Mouse (Mus musculus): ENCODE data around the gene Gtf2e1.

The Gtf2e1 gene

DNA sequence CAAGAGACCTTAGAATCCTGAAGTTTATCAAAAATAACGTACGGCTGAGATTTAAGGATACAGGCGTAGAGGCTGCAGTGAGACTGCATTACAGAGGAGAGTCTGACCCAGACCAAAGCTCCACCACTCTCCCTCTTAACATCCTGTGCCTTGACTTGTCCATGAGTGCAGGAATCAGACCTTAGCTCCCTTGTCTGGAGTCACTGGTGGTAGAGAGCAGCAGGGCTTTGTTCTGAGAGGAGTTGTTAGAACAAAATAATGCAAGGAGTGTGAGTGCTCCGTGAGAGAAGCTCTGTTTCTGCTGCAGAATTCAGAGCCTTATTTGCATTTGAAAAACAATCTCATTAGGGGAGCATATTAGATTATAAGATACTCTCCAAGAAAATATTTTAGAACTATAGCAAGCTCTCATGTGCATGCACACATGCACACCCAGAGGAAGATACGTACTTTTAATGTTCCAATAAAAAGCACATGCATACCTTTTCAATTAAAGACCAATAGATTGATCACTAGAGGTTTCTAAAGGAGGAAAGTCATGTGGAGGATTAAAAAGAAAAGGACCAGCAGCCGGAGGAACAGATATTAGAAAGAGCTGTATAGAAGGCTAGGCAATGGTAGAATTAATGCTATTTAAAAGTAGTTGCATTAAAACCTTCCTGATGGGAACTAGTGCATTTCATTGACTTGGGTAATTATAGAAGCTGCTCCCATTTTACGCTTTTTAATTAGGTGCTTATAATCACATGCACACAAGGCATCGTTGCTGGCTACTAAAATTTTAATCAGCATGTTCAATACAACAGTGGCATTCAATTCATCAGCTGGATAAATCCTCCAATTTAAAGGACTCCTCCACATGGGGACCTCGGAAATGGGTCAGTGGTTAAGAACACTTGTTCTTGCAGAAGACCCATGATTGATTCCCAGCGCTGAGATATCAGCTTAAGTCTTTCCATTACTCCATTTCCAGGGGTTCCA, 61.0 kb downstream of the Gtf2e1 start:
- DNase-seq (ENCODE audit: low spot score) = no peak

DNA sequence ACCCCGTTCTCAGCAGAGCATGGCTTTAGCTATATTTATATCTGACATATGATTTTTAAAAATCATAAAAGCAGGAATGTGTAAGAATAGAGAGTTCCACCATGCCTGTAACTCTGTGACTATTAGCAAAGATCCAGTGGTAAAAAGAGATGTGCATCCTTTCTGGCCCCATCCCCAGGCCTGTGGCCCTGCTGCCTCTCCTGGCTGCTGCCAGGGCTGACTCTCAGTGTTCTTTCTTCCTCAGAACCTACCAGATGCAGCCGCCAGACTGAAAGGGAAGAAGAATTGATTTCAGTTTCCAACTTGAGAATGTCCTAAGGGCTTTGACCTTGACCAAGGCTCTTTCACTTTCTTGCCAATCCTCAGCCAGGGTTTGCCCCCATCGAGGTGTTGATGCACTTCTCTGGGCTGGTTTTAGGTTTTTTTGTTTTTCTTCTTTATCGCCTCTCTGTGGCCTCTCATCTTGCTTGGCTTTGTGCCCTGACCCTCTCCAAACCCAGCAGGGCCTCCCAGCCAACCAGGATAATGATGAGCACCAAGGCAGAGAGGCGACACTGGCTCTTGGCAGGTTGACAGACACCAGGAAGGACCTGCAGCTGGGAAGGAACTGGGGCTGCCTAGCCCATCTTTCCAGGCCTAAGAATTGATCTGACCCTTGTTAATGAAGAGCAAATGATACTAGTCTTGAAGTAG, 66.8 kb downstream of the Gtf2e1 start:
- DNase-seq (ENCODE audit: low spot score) = no peak

DNA sequence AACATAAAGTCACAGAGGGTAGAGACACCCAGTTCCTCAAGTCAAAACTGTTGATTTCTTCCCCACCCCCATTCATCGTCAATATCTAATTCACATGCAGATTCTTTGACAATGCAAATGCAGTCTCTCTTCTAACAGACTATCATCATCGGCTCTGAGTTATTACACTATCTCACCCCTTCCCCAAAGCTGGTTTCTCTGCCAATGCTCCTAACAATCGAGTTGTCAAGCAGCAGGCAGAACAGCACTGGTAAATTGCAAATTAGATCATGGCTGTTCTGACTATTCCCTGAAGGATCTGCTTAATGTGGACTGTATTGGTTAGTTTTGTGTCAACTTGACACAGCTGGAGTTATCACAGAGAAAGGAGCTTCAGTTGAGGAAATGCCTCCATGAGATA, 70.0 kb downstream of the Gtf2e1 start:
- no peak for DNase-seq (ENCODE audit: low spot score)

DNA sequence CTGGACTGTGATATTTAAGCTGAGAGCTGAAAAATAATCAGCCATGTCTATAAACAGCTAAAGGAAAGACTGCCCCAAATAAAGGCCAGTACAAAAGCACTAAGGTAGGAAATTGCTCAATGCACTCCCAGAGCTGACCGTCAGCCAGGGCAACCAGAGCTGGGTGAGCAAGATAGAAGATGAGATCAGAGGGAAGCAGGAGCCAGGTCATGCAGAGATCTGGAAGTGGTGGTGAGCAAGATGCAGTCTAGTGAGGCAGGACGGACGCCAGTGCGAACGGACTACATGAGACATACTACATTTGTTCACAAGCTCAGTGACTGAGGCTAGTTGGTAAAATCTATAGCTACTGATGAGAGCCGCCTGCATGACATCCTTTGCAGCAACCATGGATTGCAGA, 75.6 kb downstream of the Gtf2e1 start:
- no peak for DNase-seq (ENCODE audit: low spot score)

DNA sequence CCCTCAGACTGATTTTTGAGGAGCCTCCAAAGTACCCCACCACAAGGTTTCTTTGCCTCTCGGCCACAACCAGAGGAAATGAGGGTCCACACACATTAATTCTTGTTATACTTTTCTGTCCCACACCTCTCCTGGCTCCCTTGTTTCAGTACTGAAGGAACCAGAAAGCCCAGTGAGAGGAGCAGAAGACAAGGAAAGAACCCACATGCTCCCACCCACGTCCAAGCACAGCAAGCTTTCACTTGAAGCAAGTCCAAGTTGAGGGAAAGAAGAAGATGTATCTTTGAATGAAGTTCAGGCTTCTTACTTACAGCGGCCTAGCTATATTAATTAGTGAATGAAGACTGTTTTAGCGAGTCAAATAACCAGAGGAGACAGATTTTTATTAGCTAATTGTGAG, 76.7 kb downstream of the Gtf2e1 start:
- DNase-seq (ENCODE audit: low spot score) = no peak

DNA sequence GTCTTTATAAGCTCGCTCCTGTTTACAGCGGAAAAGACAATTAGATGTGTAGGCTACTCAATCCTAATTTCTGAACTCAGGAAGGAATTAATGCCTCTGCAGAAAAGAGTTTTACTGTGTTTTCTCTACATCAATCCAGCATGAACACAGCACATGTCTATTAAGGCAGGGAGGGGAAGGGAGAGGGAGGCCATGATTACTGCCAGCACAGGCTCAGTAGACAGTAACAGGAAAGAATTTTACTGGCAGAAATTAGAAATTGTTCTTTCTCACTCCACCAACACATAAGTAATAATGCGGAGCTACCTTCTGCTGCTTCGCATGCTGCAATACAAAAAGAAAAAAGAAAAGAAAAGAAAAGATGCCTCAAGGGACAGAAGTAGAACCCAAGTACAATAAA, 78.0 kb downstream of the Gtf2e1 start:
- no peak for DNase-seq (ENCODE audit: low spot score)
